Mouse (Mus musculus): ENCODE results near the gene Mzf1.

DNA sequence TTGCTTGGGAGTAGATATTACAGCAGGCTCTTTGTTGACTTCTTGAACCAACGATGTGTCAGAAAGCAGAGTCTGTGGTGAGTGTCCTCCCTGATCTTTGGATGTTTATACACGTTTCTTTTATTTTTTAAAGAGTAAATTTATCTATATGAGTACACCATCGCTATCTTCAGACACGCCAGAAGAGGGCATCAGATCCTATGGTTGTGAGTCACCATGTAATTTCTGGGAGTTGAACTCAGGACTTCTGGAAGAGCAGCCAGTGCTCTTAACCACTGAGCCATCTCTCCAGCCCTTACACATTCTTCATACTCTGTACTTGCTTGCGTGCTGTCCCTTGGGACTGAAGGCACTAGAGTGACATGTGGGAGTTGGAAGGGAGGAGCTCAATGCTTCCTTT is 17.7 kb upstream of the Mzf1 start:
- TF ChIP-seq CTCF (IDR thresholded peaks at IDR 0.05; ENCODE audit: low read depth): no peak
- no peak for TF ChIP-seq EP300 (optimal IDR thresholded peaks at IDR 0.05)
